Mouse (Mus musculus) lung, embryonic 15.5 days (tissue): ENCODE measurements around the gene Hps5. TPM values are rescaled to one million over a fixed set of nuclear protein-coding genes. Genes with fewer than 3 reads are reported as not detected.
A peak's percentile ranks its signal among the peaks of the same experiment; 100 is the strongest.

ENCODE experiments used
- ATAC-seq: fragments of 200-750 bp; cut with Nextera tagmentation; 2 replicates; pipeline ENCODE4 v1.8.0; 2017; ENCODE audit warnings: moderate number of reproducible peaks, borderline replicate concordance; ENCODE audit not compliant: low FRiP score, low TSS enrichment; ENCODE audit errors: extremely low read depth
- H3K27ac ChIP-seq: fragments of 300-500 bp; sonication (generic); 2 replicates; pipeline ENCODE4 v1.5.1; 2015; ENCODE audit warnings: moderate library complexity, mild to moderate bottlenecking, inconsistent platforms
- H3K27me3 ChIP-seq: fragments of 300-500 bp; sonication (generic); 2 replicates; pipeline ENCODE4 v1.6.1; 2015; ENCODE audit warnings: inconsistent platforms
- H3K36me3 ChIP-seq: fragments of 300-500 bp; sonication (generic); 2 replicates; pipeline ENCODE4 v1.6.1; 2015; ENCODE audit warnings: inconsistent platforms
- H3K4me1 ChIP-seq: fragments of 300-500 bp; sonication (generic); 2 replicates; pipeline ENCODE4 v1.6.1; 2015; ENCODE audit warnings: inconsistent platforms
- H3K4me2 ChIP-seq: fragments of 300-500 bp; sonication (generic); 2 replicates; pipeline ENCODE4 v1.6.1; 2015; ENCODE audit warnings: inconsistent platforms, mild to moderate bottlenecking, moderate library complexity
- H3K4me3 ChIP-seq: fragments of 300-500 bp; sonication (generic); 2 replicates; pipeline ENCODE4 v1.5.1; 2015; ENCODE audit warnings: mild to moderate bottlenecking, inconsistent platforms
- H3K9ac ChIP-seq: fragments of 300-500 bp; sonication (generic); 2 replicates; pipeline ENCODE4 v1.6.1; 2015; ENCODE audit warnings: inconsistent platforms
- H3K9me3 ChIP-seq: fragments of 300-500 bp; sonication (generic); 2 replicates; pipeline ENCODE4 v1.6.1; 2016; ENCODE audit warnings: inconsistent platforms
- WGBS: fragments of 180-500 bp; shearing (Covaris S2); methylation state at CpG from one replicate; pipeline ENCODE4 v1.1.7; 2015; 5-methylcytosine and 5-hydroxymethylcytosine counted together
- polyA plus RNA-seq: library from polyadenylated mRNA; unstranded; fragments of >200 nt; fragmentation: Nextera tagmentation; extraction: Ambion mirVana; gene quantifications from 2 replicates; pipeline ENCODE4 v1.2.1, GENCODE M21; 2015

Hps5 gene
- polyA plus RNA-seq, 1 experiment from 2014 or later: 21.3 TPM

DNA sequence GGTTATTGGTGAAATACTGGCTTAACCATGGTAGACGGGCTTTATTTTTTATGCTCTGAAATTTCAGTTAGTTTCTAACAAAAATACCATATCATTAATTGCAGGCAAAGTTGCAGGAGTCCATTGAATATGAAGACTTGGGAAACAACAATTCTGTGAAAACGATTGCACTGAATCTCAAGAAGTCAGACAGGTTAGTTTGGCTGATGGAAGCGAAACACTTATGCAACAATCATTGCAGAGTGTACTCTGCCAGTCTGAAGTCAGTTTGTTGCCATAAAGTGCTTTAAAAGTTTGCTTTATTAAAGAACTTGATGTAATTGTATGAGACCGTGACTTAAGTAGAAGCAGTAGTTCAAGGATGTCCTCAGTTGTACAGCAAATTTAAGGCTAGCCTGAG, 18.1 kb upstream of the Hps5 start:
- H3K4me3 ChIP-seq: no peak overlapping the region
- no peaks in the 10 kb centered on the region for H3K4me1 ChIP-seq
- H3K27me3 ChIP-seq: no peaks in the 10 kb centered on the region
- no peak overlapping the region for H3K27ac ChIP-seq
- ATAC-seq: no peak
- WGBS: 82% methylated on average over 4 of the region's 4 CpGs
- peaks cover 79% of the 10 kb centered on the region for H3K36me3 ChIP-seq
- H3K9ac ChIP-seq: no peak overlapping the region
- no peaks in the 10 kb centered on the region for H3K9me3 ChIP-seq
- H3K4me2 ChIP-seq: no peak overlapping the region

DNA sequence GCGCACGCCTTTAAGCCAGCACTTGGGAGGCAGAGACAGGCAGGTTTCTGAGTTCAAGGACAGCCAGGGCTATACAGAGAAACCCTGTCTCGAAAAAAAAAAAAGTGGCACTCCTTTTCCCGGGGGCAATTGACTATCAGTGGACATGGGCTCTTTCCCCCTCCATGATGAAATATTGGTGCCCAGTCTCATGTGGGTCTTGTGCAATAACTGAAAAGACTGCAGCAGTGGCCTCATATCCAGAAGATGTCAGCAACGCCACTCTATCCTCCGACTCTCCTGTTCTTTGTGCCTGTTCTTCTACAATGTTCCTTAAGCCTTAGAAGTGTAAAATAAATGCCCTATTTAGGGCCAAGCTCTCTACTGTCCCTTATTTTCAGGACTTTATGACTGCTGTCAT, 14.5 kb upstream of the Hps5 start:
- ATAC-seq: no peak
- H3K9me3 ChIP-seq: no peaks in the 10 kb centered on the region
- H3K4me2 ChIP-seq: no peak overlapping the region
- H3K36me3 ChIP-seq: peaks cover 72% of the 10 kb centered on the region
- H3K27ac ChIP-seq: no peak overlapping the region
- no peak overlapping the region for H3K9ac ChIP-seq
- no peaks in the 10 kb centered on the region for H3K27me3 ChIP-seq
- no peak overlapping the region for H3K4me3 ChIP-seq
- H3K4me1 ChIP-seq: no peaks in the 10 kb centered on the region
- 90% methylated on average over 6 of the region's 6 CpGs for WGBS

DNA sequence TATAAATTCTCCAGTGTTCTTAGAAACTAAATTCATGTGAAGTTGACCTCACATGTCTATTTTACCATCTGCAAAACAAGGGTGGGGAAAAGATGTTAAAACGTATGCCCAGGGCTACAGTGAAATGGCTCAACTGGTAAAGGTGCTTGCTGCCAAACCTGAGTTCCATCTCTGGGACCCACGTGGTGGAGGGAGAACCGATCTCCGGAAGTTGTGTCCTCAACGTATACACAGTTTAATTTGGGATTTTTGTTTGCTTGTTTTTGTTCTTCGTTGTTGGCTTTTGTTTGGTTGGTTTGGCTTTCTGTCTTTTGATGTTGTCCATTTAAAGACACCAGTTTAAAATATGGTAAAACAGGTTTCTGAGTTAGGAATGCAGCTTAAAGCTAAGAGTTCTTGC, 915 bp upstream of the Hps5 start:
- no peak for ATAC-seq
- 39% methylated on average over 6 of the region's 6 CpGs for WGBS
- peak overlapping the region; percentile 86; the same call in 1 of the 2 replicates for H3K9ac ChIP-seq
- peak overlapping the region; percentile 80 for H3K4me3 ChIP-seq
- peak overlapping the region; percentile 80 for H3K4me2 ChIP-seq
- no peaks in the 10 kb centered on the region for H3K9me3 ChIP-seq
- peaks cover 22% of the 10 kb centered on the region for H3K4me1 ChIP-seq
- no peaks in the 10 kb centered on the region for H3K27me3 ChIP-seq
- peaks cover 14% of the 10 kb centered on the region for H3K36me3 ChIP-seq
- no peak overlapping the region for H3K27ac ChIP-seq

DNA sequence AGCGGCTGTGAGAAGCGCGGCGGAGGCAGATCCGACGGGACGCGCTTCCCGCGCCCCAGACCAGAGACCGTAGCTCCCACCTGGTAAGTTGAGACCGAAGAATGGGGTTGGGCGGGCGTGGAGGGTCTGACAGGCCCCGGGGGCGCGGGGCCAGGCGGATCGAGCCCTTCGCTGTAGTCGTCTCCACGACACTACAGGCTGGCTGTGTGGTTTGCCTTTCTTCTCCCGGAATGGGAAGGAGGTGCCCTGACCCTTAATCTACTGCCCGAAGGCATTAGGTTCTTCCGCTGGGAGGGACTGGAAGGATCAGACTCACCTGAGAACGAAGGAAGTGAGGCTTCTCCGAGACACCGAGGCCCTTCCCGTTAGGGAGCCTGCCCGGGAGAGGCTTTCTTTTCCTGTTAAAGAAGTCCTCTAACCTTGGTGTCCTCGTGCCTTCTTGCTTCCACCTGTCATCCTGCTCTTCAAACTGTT, 379 bp upstream of the Hps5 start:
- ATAC-seq: no peak; the same call in 1 of the 2 replicates
- Histone ChIP-seq H3K9me3 (no peaks in the 10 kb centered on the region), H3K27me3 (no peaks in the 10 kb centered on the region), H3K27ac (peak overlapping the region; percentile 88), H3K4me1 (peaks cover 22% of the 10 kb centered on the region), H3K4me3 (peak overlapping the region; percentile 80), H3K9ac (peak overlapping the region; percentile 86), H3K36me3 (peaks cover 14% of the 10 kb centered on the region), H3K4me2 (peak overlapping the region; percentile 80)
- WGBS: under 1% methylated on average over 31 of the region's 31 CpGs

DNA sequence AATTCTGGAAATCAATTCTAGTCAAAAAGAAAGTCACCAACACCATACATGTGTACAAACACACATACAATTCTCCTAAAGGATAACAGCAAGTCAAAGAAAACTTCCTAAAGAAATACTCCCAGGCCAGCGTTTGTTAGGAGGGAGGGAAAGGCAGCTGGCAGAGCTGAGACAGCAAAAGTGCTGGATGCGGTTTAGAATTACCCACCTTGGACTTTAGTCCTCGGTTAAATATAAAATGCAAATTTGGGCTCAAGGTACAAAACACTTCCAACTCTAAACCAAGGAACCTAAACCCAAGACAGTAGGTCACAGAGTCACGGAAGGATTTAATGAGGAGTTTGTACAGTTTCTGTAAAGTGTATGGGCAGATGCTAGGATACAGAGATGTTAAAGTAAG, 2.0 kb downstream of the Hps5 start:
- Histone ChIP-seq H3K36me3 (peaks cover 13% of the 10 kb centered on the region), H3K4me2 (no peak overlapping the region), H3K9me3 (no peaks in the 10 kb centered on the region), H3K4me3 (no peak overlapping the region), H3K27ac (no peak overlapping the region), H3K27me3 (no peaks in the 10 kb centered on the region), H3K9ac (no peak overlapping the region), H3K4me1 (peaks cover 22% of the 10 kb centered on the region)
- no peak for ATAC-seq
- WGBS: 80% methylated on average over 4 of the region's 4 CpGs

DNA sequence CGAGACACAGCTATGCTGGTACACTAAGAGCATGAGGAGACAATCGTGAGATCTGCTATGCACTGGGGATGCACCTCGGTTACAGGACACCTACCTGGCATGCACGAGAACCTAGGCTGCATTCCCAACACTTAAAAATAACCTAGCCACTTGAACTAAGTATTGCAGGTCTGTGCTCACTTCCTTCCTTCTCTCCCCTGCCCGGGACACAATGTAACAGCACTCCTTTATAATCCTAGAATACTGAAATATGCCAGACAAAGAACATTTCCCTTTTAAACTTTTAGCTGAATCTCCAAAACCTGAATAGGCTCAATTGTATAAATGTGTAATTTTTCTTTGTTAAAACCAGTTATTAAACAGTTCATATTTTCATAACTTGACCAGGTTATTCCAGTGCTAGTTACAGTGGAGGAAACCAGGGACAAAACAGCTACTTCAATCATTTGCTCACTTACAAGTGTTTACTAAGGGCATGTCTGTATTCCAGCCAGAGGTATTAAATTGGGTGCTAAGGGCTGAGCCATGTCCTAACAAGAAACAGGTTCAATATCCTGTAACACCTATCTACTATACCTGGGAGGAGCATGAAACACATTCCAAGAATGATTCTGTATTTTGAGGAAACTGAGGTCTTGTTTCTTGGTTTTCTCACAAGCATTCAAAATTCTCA, 6.6 kb downstream of the Hps5 start:
- H3K27me3 ChIP-seq: no peaks in the 10 kb centered on the region
- no peak overlapping the region for H3K9ac ChIP-seq
- H3K4me1 ChIP-seq: 0 out of 2 replicates have a peak, but pooled peaks cover 3% of the 10 kb centered on the region
- H3K9me3 ChIP-seq: no peaks in the 10 kb centered on the region
- no peak overlapping the region for H3K4me2 ChIP-seq
- ATAC-seq: no peak
- 75% methylated on average over 5 of the region's 5 CpGs for WGBS
- H3K27ac ChIP-seq: no peak overlapping the region
- H3K4me3 ChIP-seq: no peak overlapping the region
- H3K36me3 ChIP-seq: peaks cover 36% of the 10 kb centered on the region

DNA sequence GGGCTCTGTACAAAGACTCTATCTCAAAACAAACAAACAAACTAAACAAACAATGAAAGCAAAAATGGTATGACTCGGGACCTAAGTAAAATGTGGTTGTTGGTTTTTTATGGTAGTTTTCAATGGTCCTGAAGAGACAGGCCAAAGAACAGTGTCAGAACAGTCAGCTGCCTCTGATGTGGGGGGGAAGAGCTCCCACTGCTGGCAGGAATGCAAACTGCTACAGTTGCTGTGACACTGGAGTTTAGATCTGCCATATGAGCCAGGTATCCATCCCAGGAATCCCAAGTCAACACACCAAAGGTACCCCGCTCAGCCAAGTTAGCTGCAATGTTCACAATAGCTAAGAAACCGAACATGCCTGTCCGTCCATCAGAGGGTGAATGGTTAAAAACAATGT, 25.2 kb downstream of the Hps5 start:
- Histone ChIP-seq H3K27me3 (no peaks in the 10 kb centered on the region), H3K36me3 (peaks cover 45% of the 10 kb centered on the region), H3K27ac (no peak overlapping the region), H3K9me3 (no peaks in the 10 kb centered on the region), H3K4me2 (no peak overlapping the region), H3K4me1 (peaks cover 7% of the 10 kb centered on the region; the same call in 1 of the 2 replicates), H3K9ac (no peak overlapping the region), H3K4me3 (no peak overlapping the region)
- ATAC-seq: no peak
- WGBS: 57% methylated on average over 4 of the region's 4 CpGs

DNA sequence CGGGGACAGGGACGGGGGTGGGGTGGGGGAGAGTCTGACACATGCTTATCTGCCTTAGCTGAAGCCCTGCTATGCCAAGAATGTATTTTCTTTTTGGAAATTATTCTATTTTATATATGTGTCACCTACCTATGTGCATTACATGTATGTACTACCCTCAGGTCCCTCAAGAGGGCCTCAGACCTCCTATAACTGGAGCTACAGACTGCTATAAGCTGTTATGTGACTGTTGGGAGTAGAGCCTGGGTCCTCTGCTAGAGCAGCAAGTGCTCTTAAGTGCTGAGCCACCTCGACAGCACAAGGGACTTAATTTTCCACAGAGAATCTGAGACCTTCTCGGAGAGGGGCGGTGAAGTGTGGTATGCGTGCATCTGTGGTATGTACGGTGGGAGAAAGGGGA, 27.4 kb downstream of the Hps5 start:
- H3K4me1 ChIP-seq: peaks cover 7% of the 10 kb centered on the region; the same call in 1 of the 2 replicates
- peak overlapping the region; percentile 60 for H3K27ac ChIP-seq
- H3K36me3 ChIP-seq: peaks cover 53% of the 10 kb centered on the region
- 86% methylated on average over 7 of the region's 7 CpGs for WGBS
- no peaks in the 10 kb centered on the region for H3K9me3 ChIP-seq
- no peaks in the 10 kb centered on the region for H3K27me3 ChIP-seq
- no peak overlapping the region for H3K9ac ChIP-seq
- H3K4me3 ChIP-seq: no peak overlapping the region
- no peak overlapping the region for H3K4me2 ChIP-seq
- ATAC-seq: no peak

DNA sequence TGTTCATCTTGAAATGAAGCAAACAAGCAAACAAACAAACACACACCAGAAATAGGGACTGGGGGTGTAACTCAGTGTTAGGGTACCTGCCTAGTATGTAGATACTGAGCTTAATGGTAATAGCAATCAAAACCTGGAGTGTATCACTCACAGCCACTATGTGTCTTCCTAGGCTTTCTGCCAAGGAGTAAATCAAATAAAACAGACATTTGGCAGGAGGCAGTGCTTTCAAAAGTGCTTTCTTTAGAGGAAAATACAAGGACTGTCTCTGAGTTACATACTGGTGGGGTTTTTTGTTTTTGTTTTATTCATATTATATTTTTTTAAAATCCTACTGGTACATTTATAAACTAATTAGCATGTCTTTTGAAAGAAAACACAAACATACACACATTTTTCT, 28.5 kb downstream of the Hps5 start:
- Histone ChIP-seq H3K9ac (no peak overlapping the region), H3K4me1 (peaks cover 7% of the 10 kb centered on the region; the same call in 1 of the 2 replicates), H3K27ac (peak overlapping the region; percentile 60; the same call in 1 of the 2 replicates), H3K4me3 (no peak overlapping the region), H3K27me3 (no peaks in the 10 kb centered on the region), H3K36me3 (peaks cover 54% of the 10 kb centered on the region), H3K4me2 (no peak overlapping the region), H3K9me3 (no peaks in the 10 kb centered on the region)
- ATAC-seq: peak; percentile 56; the same call in 1 of the 2 replicates

DNA sequence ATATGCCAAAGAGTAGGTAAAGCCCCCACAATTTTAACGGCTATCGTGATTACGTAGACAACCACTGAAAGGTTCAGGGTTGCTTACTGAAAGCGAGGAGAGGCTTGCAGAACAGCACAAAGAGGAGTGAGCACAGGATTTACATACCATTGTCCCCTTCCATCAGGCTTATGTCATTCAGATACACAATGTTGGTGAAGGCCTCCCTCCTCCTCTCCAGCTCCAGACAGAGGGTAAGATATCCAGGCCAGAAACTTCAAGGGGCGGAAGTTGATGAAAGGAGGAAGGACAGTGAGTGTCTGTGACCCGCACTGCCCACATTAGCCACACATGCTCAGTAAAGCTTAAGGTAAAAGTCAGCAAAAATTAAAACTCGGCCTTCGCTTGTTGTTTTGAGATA, 31.2 kb downstream of the Hps5 start:
- WGBS: 92% methylated on average over 8 of the region's 8 CpGs
- ATAC-seq: no peak
- Histone ChIP-seq H3K4me3 (no peak overlapping the region), H3K4me2 (no peak overlapping the region), H3K9ac (no peak overlapping the region), H3K27me3 (no peaks in the 10 kb centered on the region), H3K4me1 (peaks cover 7% of the 10 kb centered on the region; the same call in 1 of the 2 replicates), H3K9me3 (no peaks in the 10 kb centered on the region), H3K27ac (no peak overlapping the region), H3K36me3 (peaks cover 55% of the 10 kb centered on the region)

DNA sequence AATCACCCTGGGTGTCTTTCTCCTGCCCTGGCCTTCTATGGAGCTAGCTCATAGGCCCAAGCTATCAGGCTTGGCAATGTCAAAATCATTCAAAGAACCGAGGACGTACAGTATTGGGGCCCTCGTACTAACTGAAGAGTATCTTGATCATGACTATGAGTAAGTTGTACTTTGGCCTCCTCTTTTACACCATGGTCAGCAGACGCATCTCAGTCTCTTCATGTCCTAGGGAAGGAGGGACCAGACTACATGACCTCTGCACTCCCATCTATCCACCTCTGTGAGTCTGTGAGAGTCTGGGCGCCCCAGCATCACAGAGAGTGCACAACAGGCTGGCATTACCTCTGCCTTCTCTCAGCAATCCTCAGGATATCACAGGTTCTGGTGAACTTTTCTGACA, 33.3 kb downstream of the Hps5 start:
- Histone ChIP-seq H3K36me3 (peaks cover 44% of the 10 kb centered on the region), H3K4me1 (no peaks in the 10 kb centered on the region), H3K27ac (no peak overlapping the region), H3K4me2 (no peak overlapping the region), H3K4me3 (no peak overlapping the region), H3K27me3 (no peaks in the 10 kb centered on the region), H3K9me3 (no peaks in the 10 kb centered on the region), H3K9ac (no peak overlapping the region)
- ATAC-seq: no peak
- 96% methylated on average over 5 of the region's 5 CpGs for WGBS

DNA sequence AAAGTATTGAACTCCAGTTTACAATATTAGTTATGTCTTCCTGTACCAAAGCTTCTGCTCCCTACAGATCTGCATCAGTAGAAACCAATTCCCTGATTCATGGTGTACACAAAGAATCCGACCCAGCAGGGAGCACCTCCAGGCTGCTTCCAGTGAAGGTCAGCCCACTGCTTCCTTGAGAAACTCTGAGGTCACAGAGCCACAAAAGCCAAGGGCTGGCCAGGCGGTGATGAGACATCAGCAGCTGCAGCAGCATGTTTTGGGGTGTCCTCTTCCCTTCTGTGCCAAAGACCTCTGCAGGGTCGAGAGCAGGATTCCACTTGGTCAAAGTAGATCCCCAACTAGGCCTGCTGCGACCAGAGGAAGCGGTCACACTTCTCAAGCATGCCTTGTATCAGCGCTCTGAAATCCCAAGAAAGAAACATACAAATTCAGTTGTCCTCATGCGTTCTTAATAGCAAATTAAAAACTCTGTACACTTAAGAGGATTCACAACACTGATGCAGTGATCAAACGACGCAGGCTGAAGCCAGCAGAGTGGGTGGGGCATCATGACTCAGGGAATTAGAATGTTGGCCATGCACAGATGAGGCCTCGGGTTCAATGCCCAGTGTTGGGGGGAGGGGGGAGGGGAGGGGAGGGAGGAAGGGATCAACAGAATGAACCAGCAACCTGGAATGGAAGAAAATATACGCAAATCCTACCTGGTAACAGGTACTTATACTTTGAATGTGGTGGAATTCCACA, 34.6 kb downstream of the Hps5 start:
- H3K9me3 ChIP-seq: no peaks in the 10 kb centered on the region
- WGBS: 75% methylated on average over 11 of the region's 11 CpGs

More for the DNA sequence above, 34.6 kb downstream of the Hps5 start:
- Histone ChIP-seq H3K9ac (no peak overlapping the region), H3K36me3 (peaks cover 44% of the 10 kb centered on the region), H3K4me3 (no peak overlapping the region), H3K27ac (no peak overlapping the region), H3K27me3 (no peaks in the 10 kb centered on the region), H3K4me2 (no peak overlapping the region), H3K4me1 (no peaks in the 10 kb centered on the region)
- no peak for ATAC-seq
